Mouse (Mus musculus): ENCODE results near the gene Thap8.

DNA sequence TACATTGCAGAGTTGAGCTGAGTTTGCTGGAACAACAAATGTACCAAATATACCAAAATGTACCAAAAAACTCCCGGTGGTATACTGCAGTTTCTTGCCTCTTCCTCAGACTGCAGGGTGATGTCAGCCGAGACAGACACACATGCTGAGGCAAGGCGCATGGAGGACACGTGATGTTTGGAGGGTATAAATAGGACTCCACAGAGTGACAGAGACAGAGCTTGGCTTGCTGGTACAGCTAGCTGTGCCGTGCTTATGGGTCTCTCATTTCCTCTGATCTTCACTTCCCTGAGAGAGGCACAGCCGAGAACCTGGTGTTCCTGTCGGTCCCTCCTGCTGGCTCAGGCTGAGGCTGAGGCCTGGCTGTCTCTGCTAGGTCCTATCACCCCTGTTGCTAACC lies 2.8 kb downstream of the Thap8 start:
- TF ChIP-seq CTCF (IDR thresholded peaks at IDR 0.05; ENCODE audit: insufficient read depth, low read length) (no peak), POLR2A (IDR thresholded peaks at IDR 0.05; ENCODE audit: borderline replicate concordance, extremely low read depth, low read depth, low read length) (no peak)
